In genomic region chr7:141486239-141486638, GRCm38 (mm10) we compare ENCODE assay signal across 16 mouse cellular contexts. TPM values are rescaled to one million over a fixed set of nuclear protein-coding genes. Genes with fewer than 3 reads are reported as not detected.
A peak's percentile ranks its signal among the peaks of the same experiment; 100 is the strongest.
DNase-seq lines count a peak whose midpoint lies in the region; ATAC-seq and TF ChIP-seq lines count a peak whose summit lies in the region.
"Had no signal": no experiment of that assay in that cellular context is flagged by ENCODE, and none has a peak within 500 bp of the region (broad histone marks: within the 10 kb centered on the region; RNA-seq: fewer than 3 reads in every experiment).

No protein-coding gene starts in this region.

- 0 out of 2 replicates have a peak overlapping the region, but pooled peaks have one; percentile 13 for H3K9ac ChIP-seq in hindbrain, embryonic 13.5 days
- no peak overlapping the region for H3K9ac ChIP-seq in hindbrain, embryonic 12.5 days
- H3K9ac ChIP-seq in kidney, embryonic 16.5 days (replicated peaks; ENCODE audit: low read length): no peak overlapping the region
- H3K9ac ChIP-seq: embryonic facial prominence, embryonic 12.5 days; forebrain, embryonic 15.5 days; forebrain, postnatal 0 days had no signal

- no peak for DNase-seq in cerebellum, adult 2 months
- no peak for DNase-seq in cerebellum, postnatal 4 days (ENCODE audit: low spot score in 2 of 2)
- peak; percentile 42 for DNase-seq in MN1 (ENCODE audit: low spot score)
- peak; percentile 39 for DNase-seq in Muller cell, postnatal 12 days (ENCODE audit: inconsistent ontology term)
- DNase-seq in ovary, postnatal 14 days (ENCODE audit: low spot score): no peak
- DNase-seq: adrenal gland, adult 2 months; adrenal gland, postnatal 10 days; adrenal gland, postnatal 25 days; forebrain, postnatal 0 days had no signal

- 8% methylated on average over 1 of the region's 1 CpGs for WGBS in cerebellum, adult 2 months
- 82% methylated on average over 1 of the region's 1 CpGs for WGBS in hindbrain, embryonic 13.5 days
- WGBS in hindbrain, embryonic 12.5 days: 100% methylated on average over 1 of the region's 1 CpGs
- WGBS in kidney, embryonic 16.5 days: 68% methylated on average over 1 of the region's 1 CpGs

- H3K36me3 ChIP-seq in hindbrain, embryonic 13.5 days: no peaks in the 10 kb centered on the region
- H3K36me3 ChIP-seq in hindbrain, embryonic 12.5 days: no peaks in the 10 kb centered on the region
- H3K36me3 ChIP-seq in kidney, embryonic 16.5 days (ENCODE audit: insufficient read depth, low read length): no peaks in the 10 kb centered on the region
- H3K36me3 ChIP-seq: embryonic facial prominence, embryonic 12.5 days; forebrain, embryonic 15.5 days had no signal

- H3K9me3 ChIP-seq in hindbrain, embryonic 13.5 days: no peaks in the 10 kb centered on the region
- H3K9me3 ChIP-seq in hindbrain, embryonic 12.5 days (replicated peaks): no peaks in the 10 kb centered on the region
- H3K9me3 ChIP-seq in kidney, embryonic 16.5 days (ENCODE audit: low read length): no peaks in the 10 kb centered on the region
- H3K9me3 ChIP-seq: embryonic facial prominence, embryonic 10.5 days; embryonic facial prominence, embryonic 12.5 days; forebrain, embryonic 13.5 days; forebrain, embryonic 15.5 days had no signal

- TF ChIP-seq CTCF in cerebellum, adult 2 months (IDR thresholded peaks at IDR 0.05; ENCODE audit: borderline replicate concordance, insufficient read depth, low read depth, low read length): no peak

- peaks cover 56% of the 10 kb centered on the region for H3K4me1 ChIP-seq in cerebellum, adult 2 months (ENCODE audit: control insufficient read depth, insufficient read depth, low read length)
- peaks cover 48% of the 10 kb centered on the region for H3K4me1 ChIP-seq in hindbrain, embryonic 13.5 days (replicated peaks)
- peaks cover 21% of the 10 kb centered on the region for H3K4me1 ChIP-seq in hindbrain, embryonic 12.5 days
- peaks cover 11% of the 10 kb centered on the region for H3K4me1 ChIP-seq in kidney, embryonic 16.5 days (ENCODE audit: insufficient read depth, low read length)

- TF ChIP-seq POLR2A in cerebellum, adult 2 months (IDR thresholded peaks at IDR 0.05; ENCODE audit: borderline replicate concordance, insufficient read depth, low read length): no peak

- H3K27ac ChIP-seq in cerebellum, adult 2 months (ENCODE audit: insufficient read depth, low read length): peak overlapping the region; percentile 87
- no peak overlapping the region for H3K27ac ChIP-seq in hindbrain, embryonic 13.5 days
- H3K27ac ChIP-seq in hindbrain, embryonic 12.5 days: no peak overlapping the region
- no peak overlapping the region for H3K27ac ChIP-seq in kidney, embryonic 16.5 days (ENCODE audit: low read length)
- H3K27ac ChIP-seq: embryonic facial prominence, embryonic 10.5 days; embryonic facial prominence, embryonic 12.5 days; forebrain, embryonic 13.5 days; forebrain, embryonic 15.5 days had no signal

- no peaks in the 10 kb centered on the region for H3K27me3 ChIP-seq in cerebellum, adult 2 months (ENCODE audit: control insufficient read depth, insufficient read depth, low read length)
- H3K27me3 ChIP-seq in hindbrain, embryonic 13.5 days: peaks cover 15% of the 10 kb centered on the region
- peaks cover 18% of the 10 kb centered on the region for H3K27me3 ChIP-seq in hindbrain, embryonic 12.5 days
- H3K27me3 ChIP-seq in kidney, embryonic 16.5 days (ENCODE audit: insufficient read depth, low read length): no peaks in the 10 kb centered on the region
- H3K27me3 ChIP-seq: forebrain, embryonic 15.5 days had no signal

- no peak overlapping the region for H3K4me2 ChIP-seq in hindbrain, embryonic 13.5 days
- no peak overlapping the region for H3K4me2 ChIP-seq in hindbrain, embryonic 12.5 days (replicated peaks)
- H3K4me2 ChIP-seq in kidney, embryonic 16.5 days (replicated peaks; ENCODE audit: low read depth, low read length): no peak overlapping the region
- H3K4me2 ChIP-seq: embryonic facial prominence, embryonic 12.5 days; forebrain, embryonic 13.5 days; forebrain, embryonic 15.5 days had no signal

- ATAC-seq in hindbrain, embryonic 13.5 days (ENCODE audit: low FRiP score): no peak
- ATAC-seq in hindbrain, embryonic 12.5 days (ENCODE audit: low FRiP score): no peak
- no peak for ATAC-seq in kidney, embryonic 16.5 days (ENCODE audit: low FRiP score, low TSS enrichment)
- ATAC-seq: forebrain, embryonic 13.5 days; forebrain, embryonic 15.5 days; forebrain, postnatal 0 days had no signal

- peak overlapping the region; percentile 3 for H3K4me3 ChIP-seq in cerebellum, adult 2 months (replicated peaks; ENCODE audit: insufficient read depth, low read depth, low read length)
- H3K4me3 ChIP-seq in hindbrain, embryonic 13.5 days: no peak overlapping the region
- no peak overlapping the region for H3K4me3 ChIP-seq in hindbrain, embryonic 12.5 days
- H3K4me3 ChIP-seq in kidney, embryonic 16.5 days (ENCODE audit: low read length): no peak overlapping the region
- H3K4me3 ChIP-seq: embryonic facial prominence, embryonic 10.5 days; embryonic facial prominence, embryonic 12.5 days; forebrain, embryonic 13.5 days; forebrain, embryonic 15.5 days had no signal

RNA-seq across cellular contexts. Expression of gene Tspan4, which starts 11.2 kb away (rescaled TPM):
- polyA plus RNA-seq in cerebellum, adult 2 months (2012; rRNA removed): 140 and 162 TPM in 2 replicates
- 34.1 and 35.5 TPM in 2 replicates for polyA plus RNA-seq in hindbrain, embryonic 13.5 days (2015; fragmentation: Nextera tagmentation; extraction: Ambion mirVana)
- 30.1 and 31.1 TPM in 2 replicates for polyA plus RNA-seq in hindbrain, embryonic 12.5 days (2016; fragmentation: Nextera tagmentation; extraction: Ambion mirVana)
- 105 and 110 TPM in 2 replicates for polyA plus RNA-seq in kidney, embryonic 16.5 days (2015; fragmentation: Nextera tagmentation; extraction: Ambion mirVana)

RNA-seq across cellular contexts. Expression of gene Polr2l, which starts 11.3 kb away (rescaled TPM):
- polyA plus RNA-seq in cerebellum, adult 2 months (2012; rRNA removed): 58.9 and 62.3 TPM in 2 replicates
- polyA plus RNA-seq in hindbrain, embryonic 13.5 days (2015; fragmentation: Nextera tagmentation; extraction: Ambion mirVana): 86.5 and 88.1 TPM in 2 replicates
- polyA plus RNA-seq in hindbrain, embryonic 12.5 days (2016; fragmentation: Nextera tagmentation; extraction: Ambion mirVana): 62.0 and 69.0 TPM in 2 replicates
- polyA plus RNA-seq in kidney, embryonic 16.5 days (2015; fragmentation: Nextera tagmentation; extraction: Ambion mirVana): 68.8 and 73.2 TPM in 2 replicates

RNA-seq across cellular contexts. Expression of gene Cd151, which starts 19.0 kb away (rescaled TPM):
- polyA plus RNA-seq in cerebellum, adult 2 months (2012; rRNA removed): 68.7 and 73.9 TPM in 2 replicates
- 18.4 and 19.3 TPM in 2 replicates for polyA plus RNA-seq in hindbrain, embryonic 13.5 days (2015; fragmentation: Nextera tagmentation; extraction: Ambion mirVana)
- 14.4 and 17.3 TPM in 2 replicates for polyA plus RNA-seq in hindbrain, embryonic 12.5 days (2016; fragmentation: Nextera tagmentation; extraction: Ambion mirVana)
- 48.4 and 54.3 TPM in 2 replicates for polyA plus RNA-seq in kidney, embryonic 16.5 days (2015; fragmentation: Nextera tagmentation; extraction: Ambion mirVana)

RNA-seq across cellular contexts. Expression of gene Cracr2b, which starts 25.3 kb away (rescaled TPM):
- 8.3 and 10.1 TPM in 2 replicates for polyA plus RNA-seq in cerebellum, adult 2 months (2012; rRNA removed)
- polyA plus RNA-seq in hindbrain, embryonic 13.5 days (2015; fragmentation: Nextera tagmentation; extraction: Ambion mirVana): 6.9 and 7.2 TPM in 2 replicates
- 7.7 and 8.9 TPM in 2 replicates for polyA plus RNA-seq in hindbrain, embryonic 12.5 days (2016; fragmentation: Nextera tagmentation; extraction: Ambion mirVana)
- polyA plus RNA-seq in kidney, embryonic 16.5 days (2015; fragmentation: Nextera tagmentation; extraction: Ambion mirVana): 23.7 and 24.1 TPM in 2 replicates

RNA-seq across cellular contexts. Expression of gene Pnpla2, which starts 31.2 kb away (rescaled TPM):
- polyA plus RNA-seq in cerebellum, adult 2 months (2012; rRNA removed): 46.8 and 51.3 TPM in 2 replicates
- polyA plus RNA-seq in hindbrain, embryonic 13.5 days (2015; fragmentation: Nextera tagmentation; extraction: Ambion mirVana): 18.7 TPM in 2 replicates
- polyA plus RNA-seq in hindbrain, embryonic 12.5 days (2016; fragmentation: Nextera tagmentation; extraction: Ambion mirVana): 16.2 and 19.1 TPM in 2 replicates
- 47.0 and 51.5 TPM in 2 replicates for polyA plus RNA-seq in kidney, embryonic 16.5 days (2015; fragmentation: Nextera tagmentation; extraction: Ambion mirVana)

Comparison
In these comparisons a context has a peak if more than half of its experiments do, and no peak if none do; other contexts are left out.
1. DNase-seq: peak in MN1 (single experiment) and Muller cell, postnatal 12 days (single experiment); none in cerebellum, adult 2 months (0 of 2), cerebellum, postnatal 4 days (0 of 2) and ovary, postnatal 14 days (single experiment).